Mouse (Mus musculus) olfactory bulb, adult 2 months (tissue): ENCODE results near the gene Gpr68. TPM values are rescaled to one million over a fixed set of nuclear protein-coding genes. Genes with fewer than 3 reads are reported as not detected.

Experiments used
- H3K27ac ChIP-seq: fragments of 200-500 bp; 2 replicates; pipeline ENCODE4 v1.5.1; 2012; ENCODE audit warnings: low read depth, low read length; ENCODE audit not compliant: insufficient read depth
- H3K4me1 ChIP-seq: fragments of 200-500 bp; 2 replicates; pipeline ENCODE4 v1.6.1; 2012; ENCODE audit warnings: low read length; ENCODE audit not compliant: control insufficient read depth, insufficient read depth
- H3K4me3 ChIP-seq: fragments of 200-500 bp; 2 replicates; pipeline ENCODE4 v1.5.1; 2012; ENCODE audit warnings: mild to moderate bottlenecking, low read depth, low read length, moderate library complexity; ENCODE audit not compliant: insufficient read depth
- CTCF ChIP-seq: fragments of 200-500 bp; IDR thresholded peaks from 2 replicates; pipeline ENCODE4 v1.5.1; 2012; ENCODE audit warnings: low read depth, mild to moderate bottlenecking, low read length, moderate library complexity; ENCODE audit not compliant: insufficient read depth
- POLR2A ChIP-seq: fragments of 200-500 bp; IDR thresholded peaks from 2 replicates; pipeline ENCODE4 v1.6.1; 2012; ENCODE audit warnings: mild to moderate bottlenecking, low read depth, low read length, moderate library complexity; ENCODE audit not compliant: insufficient read depth
- WGBS: fragments of 180-500 bp; shearing (Covaris S2); methylation state at CpG from one replicate; pipeline ENCODE4 v1.1.7; 2018; 5-methylcytosine and 5-hydroxymethylcytosine counted together
- polyA plus RNA-seq: library from polyadenylated mRNA; stranded (reverse); fragments of >200 nt; gene quantifications from 2 replicates; pipeline ENCODE4 v1.2.4, GENCODE M21; 2012; ENCODE audit warnings: low replicate concordance; ENCODE audit not compliant: missing spikeins, insufficient read depth, insufficient read length

Gene Gpr68
- polyA plus RNA-seq, 1 experiment, result not detected

GRCm38 (mm10) chr12:100849421-100850138, 58.4 kb downstream of the Gpr68 start:
- TF ChIP-seq POLR2A, result no peak
- TF ChIP-seq CTCF, result no peak
- H3K4me1 ChIP-seq, result no peaks in the 10 kb centered on the region
- WGBS, result 81% methylated on average over 7 of the region's 7 CpGs
- no peak overlapping the region for H3K4me3 ChIP-seq
- no peak overlapping the region for H3K27ac ChIP-seq

GRCm38 (mm10) chr12:100847437-100848080, 60.4 kb downstream of the Gpr68 start:
- 84% methylated on average over 11 of the region's 11 CpGs for WGBS
- Histone ChIP-seq H3K27ac (no peak overlapping the region), H3K4me1 (no peaks in the 10 kb centered on the region), H3K4me3 (no peak overlapping the region)
- no peak for TF ChIP-seq CTCF
- TF ChIP-seq POLR2A, result no peak

- Histone ChIP-seq H3K4me1 (no peaks in the 10 kb centered on the region), H3K4me3 (no peak overlapping the region), H3K27ac (no peak overlapping the region)
- WGBS, result 74% methylated on average over 1 of the region's 1 CpGs
- TF ChIP-seq POLR2A (no peak), CTCF (no peak)
Observed at GRCm38 (mm10) chr12:100846566-100846965, 61.4 kb downstream of the Gpr68 start.

GRCm38 (mm10) chr12:100845829-100846228, 62.2 kb downstream of the Gpr68 start:
- 38% methylated on average over 2 of the region's 2 CpGs for WGBS
- no peaks in the 10 kb centered on the region for H3K4me1 ChIP-seq

GRCm38 (mm10) chr12:100844546-100844945, 63.5 kb downstream of the Gpr68 start:
- WGBS, result 90% methylated on average over 7 of the region's 7 CpGs
- no peaks in the 10 kb centered on the region for H3K4me1 ChIP-seq
- no peak overlapping the region for H3K4me3 ChIP-seq
- TF ChIP-seq POLR2A, result no peak
- TF ChIP-seq CTCF, result no peak
- H3K27ac ChIP-seq, result no peak overlapping the region

More at GRCm38 (mm10) chr12:100845829-100846228, 62.2 kb downstream of the Gpr68 start:
- Histone ChIP-seq H3K27ac (no peak overlapping the region), H3K4me3 (no peak overlapping the region)
- no peak for TF ChIP-seq POLR2A
- no peak for TF ChIP-seq CTCF

- no peak overlapping the region for H3K4me3 ChIP-seq
- H3K27ac ChIP-seq, result no peak overlapping the region
- peaks cover 3% of the 10 kb centered on the region; the same call in 1 of the 2 replicates for H3K4me1 ChIP-seq
- no peak for TF ChIP-seq POLR2A
- TF ChIP-seq CTCF, result no peak
- 89% methylated on average over 4 of the region's 4 CpGs for WGBS
Observed at GRCm38 (mm10) chr12:100843171-100843570, 64.8 kb downstream of the Gpr68 start.

GRCm38 (mm10) chr12:100841211-100841792, 66.7 kb downstream of the Gpr68 start:
- H3K4me3 ChIP-seq, result no peak overlapping the region
- TF ChIP-seq CTCF (peak; percentile 93), POLR2A (no peak)
- H3K4me1 ChIP-seq, result peaks cover 3% of the 10 kb centered on the region; the same call in 1 of the 2 replicates
- no peak overlapping the region for H3K27ac ChIP-seq
- 15% methylated on average over 3 of the region's 3 CpGs for WGBS

GRCm38 (mm10) chr12:100839926-100840325, 68.1 kb downstream of the Gpr68 start:
- no peak overlapping the region for H3K27ac ChIP-seq
- TF ChIP-seq POLR2A (no peak), CTCF (no peak)
- peaks cover 3% of the 10 kb centered on the region; the same call in 1 of the 2 replicates for H3K4me1 ChIP-seq
- H3K4me3 ChIP-seq, result no peak overlapping the region
- WGBS, result 90% methylated on average over 6 of the region's 6 CpGs

- WGBS, result 64% methylated on average over 8 of the region's 8 CpGs
- H3K27ac ChIP-seq, result no peak overlapping the region
- TF ChIP-seq CTCF (no peak), POLR2A (no peak)
- H3K4me3 ChIP-seq, result no peak overlapping the region
- H3K4me1 ChIP-seq, result peaks cover 3% of the 10 kb centered on the region; the same call in 1 of the 2 replicates
Observed at GRCm38 (mm10) chr12:100839079-100839600, 68.9 kb downstream of the Gpr68 start.
